Mouse (Mus musculus) ES-Bruce4 (cell line): ENCODE data around the gene Gm49661.

ENCODE experiments used
- CTCF ChIP-seq: IDR thresholded peaks from one replicate; pipeline ENCODE4 v1.8.1; 2011; ENCODE audit warnings: low read depth, low read length
- POLR2A ChIP-seq: IDR thresholded peaks from one replicate; pipeline ENCODE4 v1.8.1; 2011; ENCODE audit warnings: low read length; ENCODE audit not compliant: insufficient read depth

DNA sequence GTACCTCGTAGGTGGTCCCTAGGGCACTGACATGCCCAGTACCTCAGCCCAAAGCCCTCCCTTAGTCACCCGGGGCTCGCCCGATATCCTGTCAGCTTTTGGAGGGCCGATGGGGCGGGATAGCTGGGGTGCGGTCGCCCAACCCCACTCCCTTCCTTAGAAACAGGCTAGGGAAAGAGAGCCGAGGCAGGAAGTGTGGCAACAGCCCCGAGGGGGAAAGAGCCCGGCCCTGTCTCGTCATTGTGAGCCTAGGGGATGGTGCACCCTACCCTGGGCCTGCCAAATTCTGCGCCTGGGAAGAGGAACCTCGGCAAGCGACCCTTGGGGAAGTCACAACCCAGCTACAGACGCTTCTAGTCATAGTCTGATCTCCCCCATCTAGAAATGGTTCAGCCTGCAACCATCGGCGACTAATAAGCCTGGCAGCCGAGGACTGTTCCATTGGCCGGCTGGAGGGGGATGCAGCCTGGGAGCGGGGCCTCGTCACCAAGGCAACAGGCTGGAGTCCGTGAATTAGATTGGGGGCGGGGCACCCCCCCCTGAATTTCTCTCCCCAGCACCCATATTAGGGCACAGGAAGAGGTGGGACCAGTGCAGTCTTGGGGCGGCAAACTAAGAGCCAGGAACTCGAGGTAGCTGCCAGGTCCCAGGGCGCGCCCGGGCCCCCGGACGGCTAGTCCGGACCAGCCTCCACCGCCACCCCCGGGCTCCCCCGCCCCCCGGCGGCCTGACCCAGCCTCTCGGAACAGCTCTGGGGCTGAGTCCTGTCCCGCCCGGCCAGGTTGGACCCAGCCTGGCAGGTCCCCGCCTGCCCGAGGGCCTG is 10.6 kb upstream of the Gm49661 start:
- TF ChIP-seq CTCF (no peak), POLR2A (no peak)
